Mouse (Mus musculus) frontal cortex, adult (tissue): ENCODE measurements at regions not wholly inside any gene's neighbourhood (a gene's known extent, or its start where the extent isn't known, plus 50 kb on each side); places are given as distances from the start of the nearest gene placed in this dataset.
A peak's percentile ranks its signal among the peaks of the same experiment; 100 is the strongest.
"Not testable (repeated sequence)": the region's sequence is repeated elsewhere in the genome, so short reads cannot be mapped to it uniquely, and the experiment has no call there.

Experiments
- ATAC-seq: cut with Nextera tagmentation; 2 replicates; pipeline ENCODE4 v1.9.2; 2017; ENCODE audit warnings: mild to moderate bottlenecking, moderate library complexity, mixed read lengths; ENCODE audit not compliant: low TSS enrichment

DNA sequence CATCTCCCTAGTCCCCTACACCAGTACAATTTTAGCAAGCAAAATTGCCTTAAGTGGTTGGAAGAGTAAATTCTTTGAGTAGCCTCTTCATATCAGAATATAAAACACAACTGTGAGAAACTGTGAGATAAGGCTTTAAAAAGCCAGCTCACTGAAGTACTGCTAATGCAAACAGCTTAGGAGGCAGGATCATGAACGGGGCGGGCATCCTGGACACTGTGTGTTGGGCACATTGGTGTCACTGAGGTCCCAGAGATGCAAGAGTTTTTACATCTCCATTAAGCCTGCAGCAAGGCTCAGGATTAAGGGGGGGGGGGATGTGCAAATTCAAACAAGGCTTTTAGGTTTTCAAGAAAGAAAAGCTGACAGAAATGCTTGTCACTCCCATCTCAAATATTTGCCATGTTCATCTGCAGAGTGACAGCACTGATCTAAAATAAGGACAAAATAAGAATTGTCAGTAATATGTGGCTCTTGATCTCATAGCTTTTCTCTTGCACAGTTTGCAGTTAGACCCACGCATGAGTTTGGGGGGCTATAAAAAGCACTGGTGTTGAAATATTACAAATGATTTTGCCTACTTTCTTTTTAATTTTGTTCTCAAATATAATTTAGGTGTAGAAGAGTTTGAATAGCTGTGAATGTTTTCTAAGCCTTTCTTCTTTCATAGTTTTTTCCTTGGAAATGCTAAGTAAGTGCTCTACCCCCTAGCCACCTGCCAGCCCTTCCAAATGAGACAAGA lies 156.2 kb downstream of the Enc1 start:
- 0 out of 2 replicates have a peak, but pooled peaks have one; percentile 20 for ATAC-seq

DNA sequence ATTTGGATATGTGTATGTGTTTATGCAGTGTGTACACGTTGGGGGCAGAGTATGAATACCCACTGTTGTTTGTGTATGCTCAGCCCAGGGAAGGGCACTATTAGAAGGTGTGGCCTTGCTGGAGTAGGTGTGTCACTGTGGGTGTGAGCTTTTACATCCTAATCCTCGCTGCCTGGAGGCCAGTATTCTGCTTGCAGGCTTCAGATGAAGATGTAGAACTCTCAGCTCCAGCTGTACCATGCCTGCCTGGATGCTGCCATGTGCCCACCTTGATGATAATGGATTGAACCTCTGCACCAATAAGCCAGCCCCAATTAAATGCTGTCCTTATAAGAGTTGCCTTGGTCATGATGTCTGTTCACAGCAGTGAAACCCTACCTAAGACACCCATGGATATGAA lies 155.4 kb downstream of the Enc1 start:
- not testable (repeated sequence) for ATAC-seq

DNA sequence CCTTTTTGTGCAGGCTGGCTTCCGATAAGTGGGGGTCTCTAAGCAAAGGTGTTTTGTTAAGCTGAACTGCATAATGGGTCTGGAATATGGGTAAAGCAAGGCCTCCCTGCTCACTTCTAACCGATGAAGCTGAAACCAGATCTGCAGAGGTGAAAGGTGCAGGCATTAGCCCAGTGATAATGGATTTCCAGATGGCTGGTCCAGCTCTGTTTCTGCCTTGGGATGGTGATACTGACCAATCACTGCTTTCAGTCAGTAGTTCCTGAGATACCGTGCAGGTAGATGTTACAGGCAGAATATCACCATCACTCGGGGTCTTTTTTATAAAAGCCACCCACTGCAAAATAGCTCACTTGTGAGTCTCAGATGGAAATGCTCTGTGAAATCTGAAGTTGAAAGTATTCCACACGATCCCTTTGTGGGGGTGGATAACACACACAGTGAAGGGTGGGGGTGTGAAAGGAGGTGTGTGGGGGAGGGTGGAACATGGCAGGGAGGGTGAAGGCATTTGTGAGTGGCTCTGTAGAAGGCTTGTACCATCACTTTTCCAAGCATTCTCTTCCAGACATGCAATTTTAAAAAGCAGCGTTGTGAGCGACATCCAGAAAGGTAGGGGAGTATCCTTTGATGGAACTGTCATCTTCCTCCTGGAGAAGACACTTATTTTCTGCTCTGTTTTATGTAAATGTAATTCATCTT lies 154.0 kb downstream of the Enc1 start:
- 0 out of 2 replicates have a peak, but pooled peaks have one; percentile 13 for ATAC-seq

DNA sequence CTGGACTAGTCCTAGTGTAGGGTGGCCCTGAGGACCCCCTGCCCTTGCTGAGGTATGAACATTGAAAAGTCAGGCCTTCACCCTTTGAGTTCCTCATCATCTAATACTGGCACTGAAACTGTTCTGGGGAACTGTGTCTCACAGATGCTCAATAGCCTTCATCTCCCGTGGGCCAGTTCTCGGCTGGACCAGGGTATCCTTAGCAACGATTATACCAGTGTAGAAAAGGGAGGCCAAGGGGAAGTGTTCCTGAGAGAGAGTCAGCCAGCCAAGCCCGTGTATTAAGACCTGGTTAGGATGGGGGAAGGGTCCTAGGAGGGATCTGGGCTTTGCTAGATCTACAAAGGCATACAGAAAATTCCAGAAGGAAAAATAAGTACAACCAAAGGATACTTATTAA lies 153.2 kb downstream of the Enc1 start:
- ATAC-seq: no peak

DNA sequence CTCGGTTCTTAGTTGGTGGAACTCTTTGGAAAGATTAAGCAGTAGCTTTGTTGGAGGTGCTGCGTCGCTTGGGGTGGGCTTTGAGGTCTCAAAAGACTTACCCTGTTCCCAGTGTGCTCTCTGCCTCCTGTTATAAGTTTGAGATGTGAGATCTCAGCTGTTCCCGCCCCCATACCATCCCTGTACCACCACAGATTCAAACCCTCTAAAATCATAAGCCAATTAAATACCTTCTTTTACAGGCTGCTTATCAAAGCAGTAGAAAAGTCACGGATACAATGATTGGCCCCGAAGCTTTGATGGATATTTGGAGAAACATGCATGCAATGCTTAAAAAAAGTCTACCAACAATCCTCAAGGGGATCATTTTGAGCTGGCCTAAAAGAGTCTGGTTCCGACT lies 152.6 kb downstream of the Enc1 start:
- ATAC-seq: no peak

DNA sequence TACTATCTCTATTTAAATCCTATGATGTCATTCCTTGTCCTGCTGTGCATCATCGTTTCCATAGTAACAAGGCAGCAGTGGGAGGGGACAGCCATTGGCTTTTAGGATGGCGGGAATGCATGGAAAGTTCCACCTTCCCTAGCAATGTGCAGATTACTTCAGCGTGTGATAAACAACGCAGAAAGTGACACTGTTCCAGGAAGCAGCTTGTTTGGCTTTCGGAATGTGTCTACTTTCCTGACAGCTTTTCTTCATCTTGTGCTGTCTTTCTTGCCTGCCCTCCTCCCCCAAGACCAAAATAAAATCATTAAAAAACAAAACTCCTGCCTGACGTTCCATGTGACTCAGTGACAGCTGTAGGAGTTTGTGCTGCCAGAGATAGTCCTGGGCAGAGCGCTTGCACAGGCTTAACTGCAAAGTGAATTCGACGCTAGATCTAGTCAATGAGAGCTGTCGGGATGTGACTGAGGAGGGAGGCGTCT lies 149.6 kb downstream of the Enc1 start:
- peak; percentile 80 for ATAC-seq

DNA sequence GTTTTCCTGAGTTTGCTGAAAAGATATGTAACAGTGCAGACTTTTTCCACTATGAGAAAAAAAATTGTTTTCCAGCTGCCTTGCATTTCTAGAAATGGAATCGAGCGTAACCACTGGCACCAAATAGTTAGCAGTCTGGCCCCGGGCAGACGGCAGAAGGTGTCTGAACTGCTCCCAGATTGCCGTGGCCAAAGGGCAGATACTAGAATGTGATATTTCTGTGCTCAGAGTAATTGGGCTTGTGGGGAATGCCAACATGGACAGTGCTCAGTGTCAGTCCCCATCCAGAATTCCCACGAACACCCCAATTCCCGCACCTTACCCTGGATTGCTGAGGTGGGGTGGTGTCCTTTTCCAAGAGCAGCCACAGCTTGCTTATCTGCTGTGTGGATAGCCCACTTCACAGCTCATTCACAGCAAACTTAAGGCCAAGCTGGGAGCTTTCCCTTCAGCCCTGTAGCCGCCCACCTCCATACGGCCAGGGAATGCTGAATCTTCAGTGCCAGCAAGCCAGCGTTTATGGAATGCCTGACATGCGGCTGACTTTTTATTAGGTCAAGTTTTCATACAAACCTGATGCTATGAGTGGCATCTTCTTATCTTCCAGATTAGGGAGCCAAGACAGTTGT lies 148.1 kb downstream of the Enc1 start:
- ATAC-seq: no peak

DNA sequence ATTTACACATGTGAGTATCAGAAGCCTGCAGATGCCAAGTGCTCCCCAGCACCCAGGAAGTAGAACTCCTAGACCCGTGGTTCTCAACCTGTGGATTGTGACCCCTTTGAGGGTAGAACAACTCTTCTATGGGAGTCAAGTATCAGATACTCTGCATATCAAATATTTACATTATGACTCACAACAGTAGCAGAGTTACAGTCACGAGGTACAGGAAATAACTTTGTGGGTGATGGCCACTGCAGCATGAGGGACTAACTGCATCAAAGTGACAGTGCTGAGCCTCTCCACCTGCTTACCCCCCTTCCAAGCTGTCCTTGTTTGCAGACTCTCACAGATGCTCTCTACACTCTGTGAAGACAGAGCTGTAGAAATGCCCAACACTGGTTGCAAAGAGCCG lies 145.6 kb downstream of the Enc1 start:
- peak; percentile 42 for ATAC-seq

DNA sequence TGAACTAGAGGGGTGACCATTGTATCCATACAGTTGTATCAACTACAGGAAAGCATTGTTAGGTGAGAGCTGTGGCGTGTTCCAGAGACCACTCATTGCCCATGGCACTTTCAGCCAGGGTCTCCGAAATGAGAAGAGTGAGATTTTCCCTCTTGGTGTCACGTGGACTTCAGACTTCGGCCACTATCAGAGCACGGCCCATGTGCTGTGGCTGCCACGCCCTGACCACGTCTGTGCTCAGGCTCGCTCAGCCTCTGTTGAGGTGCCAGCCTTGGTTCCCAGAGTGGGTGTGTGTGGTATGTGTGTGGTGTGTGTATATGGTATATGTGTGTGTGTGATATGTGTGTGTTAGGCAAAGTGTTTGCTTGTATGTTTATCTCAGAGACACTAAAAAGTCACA lies 144.6 kb downstream of the Enc1 start:
- no peak for ATAC-seq

DNA sequence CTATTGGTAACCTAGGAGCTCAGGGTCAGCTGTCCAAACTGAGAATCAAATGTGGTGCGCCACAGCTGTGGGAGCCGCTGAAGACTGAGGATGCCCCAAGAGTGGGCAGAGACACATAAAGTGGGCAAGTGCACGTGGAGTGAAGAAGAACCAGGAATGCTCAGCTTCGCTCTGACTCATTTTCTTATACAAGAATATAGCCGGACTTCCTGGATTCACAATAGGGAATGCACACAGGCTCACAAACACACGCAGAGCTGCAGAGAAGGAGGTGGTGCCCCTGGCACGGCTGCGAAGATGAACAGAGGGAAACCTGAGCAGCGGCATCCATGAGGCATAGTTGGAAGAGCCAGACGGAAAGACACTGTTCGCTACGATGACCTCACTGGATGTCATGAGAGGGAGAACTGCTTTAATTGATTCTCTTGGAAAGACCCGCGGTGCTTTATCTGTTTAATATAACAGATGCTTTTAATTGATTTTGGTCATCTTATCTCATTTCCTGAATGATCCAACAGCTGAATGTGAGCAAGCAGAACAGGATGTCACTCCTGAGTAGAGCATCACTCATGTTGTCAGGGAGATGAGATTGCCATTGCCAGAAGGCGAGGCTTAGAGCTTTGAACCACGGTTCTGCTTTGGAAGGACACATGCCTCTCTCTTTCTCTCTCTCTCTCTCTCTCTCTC lies 143.3 kb downstream of the Enc1 start:
- peak; percentile 15; the same call in 1 of the 2 replicates for ATAC-seq

DNA sequence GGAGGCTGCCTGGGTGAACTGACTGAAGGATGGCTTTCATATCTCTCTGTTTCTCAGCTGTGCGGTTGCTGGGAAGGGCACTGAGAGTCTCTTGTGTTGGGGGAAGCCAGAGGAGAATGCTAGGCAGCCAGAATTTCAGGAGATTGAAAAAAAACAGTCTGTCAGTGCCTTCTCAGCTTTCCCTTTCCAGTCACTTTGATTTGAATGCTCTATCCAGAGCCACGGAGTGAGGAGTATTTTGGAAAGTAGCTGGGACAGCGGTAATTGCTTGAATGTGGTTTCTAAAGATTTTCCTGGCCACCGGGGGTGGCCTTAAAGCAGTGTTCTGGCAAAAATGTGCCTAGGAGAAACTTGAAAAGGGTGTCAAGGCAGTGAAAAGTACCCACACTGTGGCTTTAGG lies 142.4 kb downstream of the Enc1 start:
- peak; percentile 33 for ATAC-seq

DNA sequence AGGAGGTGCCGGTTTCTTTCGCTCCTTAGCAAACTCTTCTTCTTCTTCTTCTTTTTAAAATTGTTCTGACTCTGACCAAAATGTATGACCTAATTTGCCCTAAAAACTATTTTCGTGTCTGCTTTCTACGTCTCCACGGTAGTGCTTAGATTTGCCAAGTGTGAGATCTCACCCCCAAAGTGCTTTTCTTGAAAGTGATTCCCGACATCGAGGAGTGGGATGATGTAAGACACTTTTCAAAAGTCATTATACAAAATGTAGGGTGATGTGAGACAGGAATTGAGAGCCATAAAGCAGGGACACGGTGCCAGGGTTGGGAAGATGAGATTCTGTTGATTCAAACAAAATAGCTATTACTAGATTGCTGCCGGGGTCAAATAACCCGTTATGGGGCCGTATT lies 139.5 kb downstream of the Enc1 start:
- peak; percentile 52 for ATAC-seq

DNA sequence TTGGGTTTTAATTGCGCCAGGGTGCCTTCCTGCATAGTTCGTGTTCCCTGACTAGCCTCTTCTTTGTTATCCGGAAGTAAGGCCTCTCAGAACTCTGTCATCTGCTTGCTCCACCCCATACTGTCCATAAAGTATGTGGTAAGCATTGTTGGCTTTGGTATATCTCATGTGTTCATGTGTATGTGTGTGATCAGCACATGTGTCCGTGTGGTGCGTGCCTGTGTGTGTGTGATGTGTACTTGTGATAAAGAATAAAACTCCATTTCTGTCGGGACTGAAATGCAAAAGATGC lies 135.3 kb downstream of the Enc1 start:
- no peak for ATAC-seq

DNA sequence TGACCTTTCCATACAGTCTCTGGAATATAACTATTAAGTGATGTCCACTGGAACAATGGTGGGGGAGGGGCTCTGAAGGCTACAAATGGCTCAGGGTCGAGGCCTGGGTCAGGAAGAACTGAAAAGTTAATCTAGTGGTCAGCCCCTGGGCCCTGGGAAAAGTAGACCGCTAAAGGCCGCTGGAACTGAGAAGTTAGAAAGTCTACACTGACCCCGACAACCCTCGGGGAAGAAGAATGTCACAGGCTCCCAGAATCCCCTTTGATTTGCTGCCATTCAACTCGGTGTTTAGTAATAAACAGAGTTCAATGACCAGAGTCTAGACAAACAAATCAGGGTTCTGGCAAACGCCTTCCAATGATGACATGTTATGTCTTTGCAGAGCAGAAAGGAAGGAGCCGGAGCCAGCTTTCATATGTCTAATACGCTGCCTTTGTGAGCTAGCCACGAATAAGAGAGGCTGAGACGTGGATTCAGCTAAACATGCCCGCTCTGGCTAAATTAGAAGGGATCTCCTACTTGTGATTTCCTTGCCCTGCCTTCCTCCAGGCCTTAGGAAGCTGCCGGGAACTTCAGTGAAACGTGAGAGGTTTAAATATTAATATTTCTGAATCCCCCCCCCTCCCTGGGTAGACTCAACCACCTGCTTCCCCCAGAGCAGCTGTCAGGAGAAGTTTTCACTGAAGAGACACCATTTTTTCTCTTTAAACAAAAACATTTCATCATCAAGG lies 134.8 kb downstream of the Enc1 start:
- no peak for ATAC-seq

DNA sequence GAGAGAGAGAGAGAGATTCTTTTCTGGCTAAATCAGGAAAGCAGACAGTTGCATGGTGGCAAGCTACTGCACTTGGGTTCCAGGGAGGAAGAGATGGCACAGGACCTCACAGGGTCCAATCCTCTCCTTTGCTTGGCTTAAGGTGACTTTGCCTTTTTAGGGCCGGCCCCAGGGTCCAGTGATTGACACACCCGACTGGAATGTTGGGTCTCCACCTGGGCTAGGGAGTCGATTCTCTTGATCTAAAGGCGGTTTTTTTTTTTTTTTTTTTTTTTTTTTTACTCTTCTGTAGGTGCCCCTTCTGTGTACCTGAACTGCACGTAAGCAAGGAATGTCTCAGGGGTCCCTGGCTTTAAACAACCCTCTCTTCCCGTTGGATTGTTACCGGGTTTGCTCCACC lies 131.4 kb downstream of the Enc1 start:
- no peak for ATAC-seq

DNA sequence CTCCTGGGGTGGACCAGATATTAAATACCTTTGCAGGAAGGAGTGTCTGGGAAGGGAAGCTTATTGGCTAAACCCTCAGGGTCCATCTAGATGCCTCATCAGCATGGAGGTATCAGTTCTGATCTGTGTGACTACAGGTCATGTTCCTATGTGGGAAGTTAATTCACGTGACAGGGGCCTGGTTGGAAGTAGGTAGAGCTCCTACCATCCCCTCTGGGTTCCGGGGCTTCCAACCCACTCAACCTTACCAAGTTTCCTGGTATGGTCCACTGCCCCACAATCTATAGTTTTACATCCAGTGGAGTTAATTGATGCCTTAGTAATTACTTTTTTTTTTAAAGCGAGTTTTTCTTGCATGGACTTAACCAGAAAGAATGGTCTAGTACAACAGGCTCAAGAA lies 130.3 kb downstream of the Enc1 start:
- no peak for ATAC-seq

DNA sequence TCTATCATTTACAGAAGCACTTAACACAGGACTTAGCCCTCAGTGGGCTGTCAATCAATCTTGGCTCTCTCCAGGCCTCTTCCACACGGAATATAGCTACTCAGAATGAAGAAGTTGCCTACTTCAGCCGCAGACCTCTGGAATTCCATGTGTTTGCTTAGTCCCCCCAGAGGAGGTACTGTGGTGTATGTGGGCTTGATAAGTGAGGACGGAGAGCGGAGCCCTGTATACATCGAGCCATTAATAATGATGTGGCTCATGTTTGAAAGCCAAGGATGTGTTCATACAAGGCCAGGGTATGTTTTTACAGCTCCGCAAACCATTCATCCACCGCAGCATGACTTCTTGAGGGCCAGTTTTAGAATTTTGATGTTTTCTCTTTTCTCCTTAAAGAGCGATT lies 125.8 kb downstream of the Enc1 start:
- ATAC-seq: no peak

DNA sequence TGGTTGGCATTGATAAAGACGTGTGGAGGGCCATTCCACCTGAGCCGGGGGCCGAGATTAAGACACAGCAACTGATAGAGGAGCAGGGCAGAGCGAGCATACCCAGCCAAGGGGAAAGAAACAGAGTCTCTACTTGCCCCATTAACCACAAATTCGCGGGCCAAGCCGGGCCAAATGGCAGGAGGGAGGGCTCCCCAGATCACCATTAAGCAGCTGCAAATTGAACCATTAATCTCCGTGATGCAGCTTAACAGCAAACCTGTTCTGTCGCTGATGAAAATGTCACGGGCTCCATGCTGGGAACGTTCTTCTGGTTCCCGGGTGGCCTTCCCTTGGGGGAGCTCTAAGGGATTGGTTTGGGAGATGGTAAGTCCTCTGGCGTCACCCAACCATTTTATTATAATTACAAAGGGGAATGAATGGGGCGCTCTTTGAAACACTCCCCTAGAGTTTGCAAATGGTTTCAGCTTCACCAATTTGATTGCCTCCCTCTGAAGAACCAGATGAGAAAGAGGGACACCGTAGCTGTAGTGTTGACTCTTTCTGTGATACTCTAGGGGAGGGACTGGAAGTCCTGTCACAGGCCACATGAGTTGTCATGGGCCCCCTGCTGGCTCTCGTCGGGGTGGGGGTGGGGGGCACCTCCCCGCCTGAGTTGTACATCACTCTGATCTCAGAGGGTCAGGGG lies 124.8 kb downstream of the Enc1 start:
- ATAC-seq: no peak

DNA sequence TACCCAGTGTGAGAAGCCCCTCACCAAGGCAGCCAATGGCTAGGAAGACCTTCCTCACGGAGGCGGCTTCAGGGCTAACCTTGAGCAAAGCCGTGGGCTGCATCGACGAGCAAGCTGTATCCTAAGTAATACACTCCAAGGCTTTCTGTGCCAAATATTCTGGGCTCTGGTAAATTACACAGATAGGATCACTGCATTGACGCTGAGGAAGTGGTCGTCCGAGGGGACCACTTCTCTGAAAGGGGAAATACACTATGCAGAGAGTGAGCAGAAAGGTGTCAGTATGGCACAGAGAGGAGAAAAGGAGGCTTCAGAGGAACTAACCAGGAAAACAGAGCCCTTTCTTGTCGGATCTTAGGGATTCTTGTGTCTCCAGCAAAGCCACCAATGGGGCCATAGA lies 124.1 kb downstream of the Enc1 start:
- no peak for ATAC-seq

DNA sequence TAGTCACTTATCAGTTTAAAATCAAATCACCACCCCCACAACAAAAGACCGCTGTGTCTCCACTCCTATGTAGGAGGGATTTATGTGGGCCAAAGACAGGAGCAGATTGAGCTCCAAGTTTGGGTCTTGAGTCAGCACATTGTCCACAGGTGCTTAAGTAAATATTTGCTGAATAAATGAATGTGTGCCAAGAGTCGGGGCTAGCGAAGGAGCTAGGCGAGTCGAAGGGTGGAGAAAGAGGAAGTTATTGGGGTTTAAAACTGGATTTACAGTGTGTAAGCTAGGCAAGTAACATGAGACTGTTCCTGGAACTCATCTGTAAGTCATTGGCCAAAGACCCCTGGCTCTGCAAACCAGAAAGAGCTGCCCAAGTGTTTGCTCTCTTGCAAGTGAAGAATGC lies 122.9 kb downstream of the Enc1 start:
- ATAC-seq: no peak

DNA sequence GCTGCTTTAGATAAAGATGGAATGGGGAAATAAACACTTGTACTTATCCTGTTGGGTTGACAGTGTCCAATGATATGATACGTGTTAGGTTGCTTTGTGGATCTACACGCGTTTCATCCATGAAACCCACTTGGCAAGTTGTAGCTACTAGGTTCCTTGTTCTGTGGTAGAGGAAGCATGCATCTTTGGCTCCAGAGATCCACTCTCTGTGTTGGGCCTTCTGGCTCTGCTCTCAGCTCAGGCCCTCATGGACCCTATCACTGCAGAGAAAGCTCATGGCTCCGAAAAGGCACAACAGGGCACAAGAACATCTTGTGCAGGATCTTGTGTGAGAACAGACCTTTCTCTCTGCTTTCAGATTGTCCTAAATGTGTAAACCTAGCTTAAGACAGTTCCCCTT lies 122.3 kb downstream of the Enc1 start:
- no peak for ATAC-seq
